Mouse (Mus musculus) heart, postnatal 4 days (tissue): ENCODE results near the gene Atp6v0e. TPM values are rescaled to one million over a fixed set of nuclear protein-coding genes. Genes with fewer than 3 reads are reported as not detected.

Experiments used
- DNase-seq: peaks from one replicate; pipeline ENCODE4 v3.0.0; 2021
- total RNA-seq, 2 experiments: library from RNA; stranded (reverse); gene quantifications; 2 replicates each; pipeline ENCODE4 v1.2.3; 2021

Gene Atp6v0e
- total RNA-seq, 2 experiments from 2014 or later: 85.3 to 85.5 TPM

GRCm38 (mm10) chr17:26688795-26689735, 26.0 kb downstream of the Atp6v0e start:
- no peak for DNase-seq

- DNase-seq: no peak
These were observed 26.8 kb downstream of the Atp6v0e start for GRCm38 (mm10) chr17:26689810-26690209.

GRCm38 (mm10) chr17:26690236-26690635, 27.2 kb downstream of the Atp6v0e start:
- no peak for DNase-seq

GRCm38 (mm10) chr17:26691110-26691509, 28.1 kb downstream of the Atp6v0e start:
- no peak for DNase-seq

GRCm38 (mm10) chr17:26693424-26693823, 30.4 kb downstream of the Atp6v0e start:
- no peak for DNase-seq

GRCm38 (mm10) chr17:26694171-26694570, 31.1 kb downstream of the Atp6v0e start:
- DNase-seq: no peak

- no peak for DNase-seq
These were observed 32.2 kb downstream of the Atp6v0e start for GRCm38 (mm10) chr17:26695193-26695592.

- DNase-seq: peak; percentile 26
These were observed 35.8 kb downstream of the Atp6v0e start for GRCm38 (mm10) chr17:26698846-26699245.

GRCm38 (mm10) chr17:26699819-26700616, 37.0 kb downstream of the Atp6v0e start:
- DNase-seq: peak; percentile 74

GRCm38 (mm10) chr17:26701565-26701964, 38.5 kb downstream of the Atp6v0e start:
- peak; percentile 27 for DNase-seq

GRCm38 (mm10) chr17:26702621-26703020, 39.6 kb downstream of the Atp6v0e start:
- DNase-seq: no peak

GRCm38 (mm10) chr17:26703671-26704070, 40.6 kb downstream of the Atp6v0e start:
- DNase-seq: no peak

GRCm38 (mm10) chr17:26705463-26706359, 42.7 kb downstream of the Atp6v0e start:
- no peak for DNase-seq

- DNase-seq: no peak
These were observed 44.0 kb downstream of the Atp6v0e start for GRCm38 (mm10) chr17:26707066-26707465.

- DNase-seq: no peak
These were observed 45.5 kb downstream of the Atp6v0e start for GRCm38 (mm10) chr17:26708499-26708898.

- no peak for DNase-seq
These were observed 46.1 kb downstream of the Atp6v0e start for GRCm38 (mm10) chr17:26708993-26709590.

GRCm38 (mm10) chr17:26710049-26710448, 47.0 kb downstream of the Atp6v0e start:
- DNase-seq: no peak

GRCm38 (mm10) chr17:26715271-26715758, 52.3 kb downstream of the Atp6v0e start, which contains the start of gene Crebrf:
TSS of gene Crebrf (plus strand) at chr17:26715650.
- DNase-seq: peak; percentile 99

GRCm38 (mm10) chr17:26715916-26716717, 53.1 kb downstream of the Atp6v0e start:
- DNase-seq: peak; percentile 95

GRCm38 (mm10) chr17:26717868-26718267, 54.8 kb downstream of the Atp6v0e start:
- no peak for DNase-seq

GRCm38 (mm10) chr17:26719405-26719804, 56.4 kb downstream of the Atp6v0e start:
- DNase-seq: no peak
